Mouse (Mus musculus): ENCODE measurements around the gene Cyp27a1. TPM values are rescaled to one million over a fixed set of nuclear protein-coding genes. Genes with fewer than 3 reads are reported as not detected.

Cyp27a1 gene
- polyA plus RNA-seq, 1 experiment, result 32.4 TPM

DNA sequence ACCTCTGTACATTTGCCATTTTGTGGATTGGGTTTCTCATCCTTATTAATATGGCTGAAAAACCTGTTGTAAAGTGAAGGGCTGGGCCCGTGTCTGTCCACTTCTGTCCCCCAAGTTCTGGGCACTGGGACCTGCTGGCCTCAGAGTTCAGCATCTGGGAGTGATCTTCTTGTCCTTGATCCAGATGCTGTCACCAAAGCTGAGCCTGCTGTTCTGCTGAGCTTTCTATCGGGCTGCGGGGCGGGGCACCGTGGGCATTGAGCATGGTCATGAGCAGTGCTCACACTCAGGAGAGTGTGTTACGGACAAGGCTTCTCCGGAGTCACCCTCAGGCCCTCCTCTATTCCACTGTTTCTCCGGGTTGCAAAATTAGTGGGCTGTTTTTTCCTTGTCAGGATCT is 4.7 kb downstream of the Cyp27a1 start:
- no peak overlapping the region for H3K4me3 ChIP-seq (replicated peaks; ENCODE audit: insufficient read depth, low read depth, low read length)
- DNase-seq, result no peak
- H3K27me3 ChIP-seq (ENCODE audit: control insufficient read depth, insufficient read depth, low read length), result no peaks in the 10 kb centered on the region; the same call in 1 of the 2 replicates
- H3K4me1 ChIP-seq (ENCODE audit: control insufficient read depth, insufficient read depth, low read length), result 0 out of 2 replicates have a peak, but pooled peaks cover 2% of the 10 kb centered on the region
- H3K27ac ChIP-seq (ENCODE audit: insufficient read depth, low read length), result no peak overlapping the region
- no peak for TF ChIP-seq CTCF (IDR thresholded peaks at IDR 0.05; ENCODE audit: borderline replicate concordance, insufficient read depth, low read depth, low read length)
- TF ChIP-seq POLR2A (IDR thresholded peaks at IDR 0.05; ENCODE audit: borderline replicate concordance, insufficient read depth, low read length), result no peak
- WGBS, result 89% methylated on average over 8 of the region's 8 CpGs

DNA sequence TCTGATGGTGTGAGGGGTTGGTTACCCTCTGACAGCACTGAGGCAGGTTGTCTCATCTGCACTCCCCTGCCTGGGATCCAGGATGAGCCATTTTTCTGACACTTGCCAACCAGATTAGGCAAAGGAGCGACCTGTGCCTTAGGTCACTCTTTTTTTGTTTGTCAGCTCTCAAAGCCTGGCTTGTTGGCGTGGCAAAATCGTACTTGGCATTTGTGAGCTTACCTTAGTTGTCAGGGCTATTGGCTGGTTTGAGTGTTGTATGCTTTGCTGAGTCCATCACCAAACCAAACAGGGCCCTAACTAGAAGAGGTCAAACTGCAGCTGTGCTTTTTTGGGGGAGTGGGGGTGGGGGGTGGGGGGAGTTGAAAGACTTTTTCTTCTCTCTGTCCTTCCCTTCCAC is 5.9 kb downstream of the Cyp27a1 start:
- Histone ChIP-seq H3K4me1 (ENCODE audit: control insufficient read depth, insufficient read depth, low read length) (no peaks in the 10 kb centered on the region), H3K4me3 (replicated peaks; ENCODE audit: insufficient read depth, low read depth, low read length) (no peak overlapping the region), H3K27me3 (ENCODE audit: control insufficient read depth, insufficient read depth, low read length) (no peaks in the 10 kb centered on the region), H3K27ac (ENCODE audit: insufficient read depth, low read length) (no peak overlapping the region)
- TF ChIP-seq POLR2A (IDR thresholded peaks at IDR 0.05; ENCODE audit: borderline replicate concordance, insufficient read depth, low read length), result no peak
- TF ChIP-seq CTCF (IDR thresholded peaks at IDR 0.05; ENCODE audit: borderline replicate concordance, insufficient read depth, low read depth, low read length), result no peak
- WGBS, result 71% methylated on average over 3 of the region's 3 CpGs
- DNase-seq, result no peak

DNA sequence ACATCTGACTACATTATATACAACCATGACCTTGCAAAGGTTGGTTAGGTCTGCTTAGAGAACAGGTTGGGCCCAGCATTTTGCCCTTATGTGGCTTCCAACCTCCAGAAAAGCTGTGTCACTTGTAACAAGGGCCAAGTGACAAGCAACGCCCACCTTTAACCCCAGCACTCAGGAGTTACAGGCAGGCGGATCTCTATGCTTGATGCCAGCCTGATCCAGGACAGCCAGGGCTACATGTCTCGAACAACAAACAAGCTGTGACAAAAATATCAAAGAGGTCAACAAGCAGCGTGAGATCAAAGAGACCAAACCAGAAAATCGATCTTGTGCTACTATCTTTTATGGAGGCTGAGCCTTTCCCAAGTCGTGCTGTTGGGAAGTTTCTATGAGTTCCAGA is 8.3 kb downstream of the Cyp27a1 start:
- no peaks in the 10 kb centered on the region for H3K27me3 ChIP-seq (ENCODE audit: control insufficient read depth, insufficient read depth, low read length)
- no peaks in the 10 kb centered on the region for H3K4me1 ChIP-seq (ENCODE audit: control insufficient read depth, insufficient read depth, low read length)
- TF ChIP-seq POLR2A (IDR thresholded peaks at IDR 0.05; ENCODE audit: borderline replicate concordance, insufficient read depth, low read length), result no peak
- TF ChIP-seq CTCF (IDR thresholded peaks at IDR 0.05; ENCODE audit: borderline replicate concordance, insufficient read depth, low read depth, low read length), result no peak
- no peak overlapping the region for H3K27ac ChIP-seq (ENCODE audit: insufficient read depth, low read length)
- no peak for DNase-seq
- no peak overlapping the region for H3K4me3 ChIP-seq (replicated peaks; ENCODE audit: insufficient read depth, low read depth, low read length)
- 67% methylated on average over 6 of the region's 6 CpGs for WGBS

DNA sequence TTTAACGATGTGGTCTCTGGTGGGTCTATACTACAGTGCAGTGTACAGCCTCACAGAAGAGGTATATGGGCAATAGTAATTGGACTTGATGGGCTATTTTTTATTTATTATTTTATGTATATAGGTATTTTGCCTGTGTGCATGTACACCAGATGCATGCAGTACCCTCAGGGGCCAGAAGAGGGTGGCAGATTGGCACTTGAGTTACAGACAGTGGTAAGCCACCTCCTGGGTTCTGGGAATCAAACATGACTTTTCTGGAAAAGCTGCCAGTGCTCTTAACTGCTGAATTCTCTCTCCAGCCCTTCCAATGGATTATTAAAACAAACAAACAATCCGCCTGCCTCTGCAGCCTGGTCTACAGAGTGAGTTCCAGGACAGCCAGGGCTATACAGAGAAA is 10.4 kb downstream of the Cyp27a1 start:
- DNase-seq, result no peak
- TF ChIP-seq CTCF (IDR thresholded peaks at IDR 0.05; ENCODE audit: borderline replicate concordance, insufficient read depth, low read depth, low read length), result no peak
- TF ChIP-seq POLR2A (IDR thresholded peaks at IDR 0.05; ENCODE audit: borderline replicate concordance, insufficient read depth, low read length), result no peak
- H3K27ac ChIP-seq (ENCODE audit: insufficient read depth, low read length), result no peak overlapping the region
- no peaks in the 10 kb centered on the region for H3K27me3 ChIP-seq (ENCODE audit: control insufficient read depth, insufficient read depth, low read length)
- no peaks in the 10 kb centered on the region for H3K4me1 ChIP-seq (ENCODE audit: control insufficient read depth, insufficient read depth, low read length)
- H3K4me3 ChIP-seq (replicated peaks; ENCODE audit: insufficient read depth, low read depth, low read length), result no peak overlapping the region
- WGBS, result 80% methylated on average over 2 of the region's 2 CpGs

GRCm38 (mm10) chr1:74726114-74726513 is 12.7 kb downstream of the Cyp27a1 start:
- H3K4me1 ChIP-seq (ENCODE audit: control insufficient read depth, insufficient read depth, low read length), result no peaks in the 10 kb centered on the region
- 80% methylated on average over 5 of the region's 5 CpGs for WGBS
- no peak overlapping the region for H3K27ac ChIP-seq (ENCODE audit: insufficient read depth, low read length)
- no peak for TF ChIP-seq POLR2A (IDR thresholded peaks at IDR 0.05; ENCODE audit: borderline replicate concordance, insufficient read depth, low read length)
- no peak for TF ChIP-seq CTCF (IDR thresholded peaks at IDR 0.05; ENCODE audit: borderline replicate concordance, insufficient read depth, low read depth, low read length)
- DNase-seq, result no peak
- H3K27me3 ChIP-seq (ENCODE audit: control insufficient read depth, insufficient read depth, low read length), result no peaks in the 10 kb centered on the region
- no peak overlapping the region for H3K4me3 ChIP-seq (replicated peaks; ENCODE audit: insufficient read depth, low read depth, low read length)

DNA sequence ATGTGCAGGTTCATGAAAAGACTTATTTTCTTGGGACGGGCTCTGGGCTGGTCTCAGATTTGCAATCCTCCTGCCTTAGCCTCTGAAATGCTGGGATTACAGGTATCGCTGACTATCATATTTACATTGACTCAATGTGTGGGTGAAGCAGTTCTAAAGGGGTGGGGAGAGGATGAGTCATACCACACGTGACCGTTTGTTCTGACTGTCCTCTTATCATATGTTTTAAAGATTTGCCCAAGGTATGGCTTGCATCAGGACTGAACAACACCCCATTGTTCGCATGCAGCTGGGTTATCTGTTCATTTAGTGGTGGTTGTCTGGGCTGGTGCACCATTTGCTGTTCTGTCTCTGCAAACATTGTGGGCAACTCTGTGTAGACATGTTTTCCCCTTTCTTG is 13.3 kb downstream of the Cyp27a1 start:
- no peak for DNase-seq
- H3K27me3 ChIP-seq (ENCODE audit: control insufficient read depth, insufficient read depth, low read length), result no peaks in the 10 kb centered on the region
- no peak for TF ChIP-seq POLR2A (IDR thresholded peaks at IDR 0.05; ENCODE audit: borderline replicate concordance, insufficient read depth, low read length)
- TF ChIP-seq CTCF (IDR thresholded peaks at IDR 0.05; ENCODE audit: borderline replicate concordance, insufficient read depth, low read depth, low read length), result no peak
- H3K4me1 ChIP-seq (ENCODE audit: control insufficient read depth, insufficient read depth, low read length), result no peaks in the 10 kb centered on the region
- WGBS, result 90% methylated on average over 5 of the region's 5 CpGs
- no peak overlapping the region for H3K4me3 ChIP-seq (replicated peaks; ENCODE audit: insufficient read depth, low read depth, low read length)
- H3K27ac ChIP-seq (ENCODE audit: insufficient read depth, low read length), result no peak overlapping the region

DNA sequence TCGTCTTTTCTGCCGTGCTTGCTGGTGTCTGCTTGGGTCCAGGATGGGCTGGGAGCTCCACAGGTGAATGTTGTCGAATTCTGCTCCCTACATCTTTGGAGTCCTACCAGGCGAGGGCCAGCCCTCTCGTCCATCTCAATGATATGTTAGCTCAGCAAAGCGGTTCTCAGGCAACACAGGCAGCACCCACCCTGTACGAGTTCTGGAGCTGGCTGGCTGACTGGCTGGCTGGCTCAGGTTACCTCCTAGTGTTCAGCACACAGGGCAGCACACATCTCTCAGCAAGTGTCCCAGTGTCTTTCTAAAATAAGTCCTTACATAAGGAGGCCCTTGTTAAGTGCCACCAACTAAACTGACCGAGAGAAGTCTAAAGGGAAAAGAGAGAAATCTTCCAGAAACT is 15.1 kb downstream of the Cyp27a1 start:
- H3K4me1 ChIP-seq (ENCODE audit: control insufficient read depth, insufficient read depth, low read length), result no peaks in the 10 kb centered on the region
- TF ChIP-seq CTCF (IDR thresholded peaks at IDR 0.05; ENCODE audit: borderline replicate concordance, insufficient read depth, low read depth, low read length) (no peak), POLR2A (IDR thresholded peaks at IDR 0.05; ENCODE audit: borderline replicate concordance, insufficient read depth, low read length) (no peak)
- no peaks in the 10 kb centered on the region for H3K27me3 ChIP-seq (ENCODE audit: control insufficient read depth, insufficient read depth, low read length)
- 80% methylated on average over 8 of the region's 8 CpGs for WGBS
- no peak for DNase-seq
- no peak overlapping the region for H3K4me3 ChIP-seq (replicated peaks; ENCODE audit: insufficient read depth, low read depth, low read length)
- H3K27ac ChIP-seq (ENCODE audit: insufficient read depth, low read length), result no peak overlapping the region

GRCm38 (mm10) chr1:74736977-74737376 is 23.6 kb downstream of the Cyp27a1 start:
- DNase-seq, result no peak
- WGBS, result 90% methylated on average over 12 of the region's 12 CpGs
- Histone ChIP-seq H3K4me1 (ENCODE audit: control insufficient read depth, insufficient read depth, low read length) (peaks cover 4% of the 10 kb centered on the region; the same call in 1 of the 2 replicates), H3K27ac (ENCODE audit: insufficient read depth, low read length) (no peak overlapping the region), H3K4me3 (replicated peaks; ENCODE audit: insufficient read depth, low read depth, low read length) (no peak overlapping the region), H3K27me3 (ENCODE audit: control insufficient read depth, insufficient read depth, low read length) (no peaks in the 10 kb centered on the region)
- TF ChIP-seq CTCF (IDR thresholded peaks at IDR 0.05; ENCODE audit: borderline replicate concordance, insufficient read depth, low read depth, low read length), result no peak

Data from cerebellum, adult 2 months (tissue).